Mouse (Mus musculus): ENCODE measurements around the gene Slamf9. TPM values are rescaled to one million over a fixed set of nuclear protein-coding genes. Genes with fewer than 3 reads are reported as not detected.

The Slamf9 gene
- total and polyA plus RNA-seq, 3 experiments, result 28.3 to 32.6 (median 30.9) TPM

- H3K9ac ChIP-seq (ENCODE audit: insufficient read depth, low read depth), result no peak overlapping the region
These were observed 32.5 kb downstream of the Slamf9 start for GRCm38 (mm10) chr1:172507701-172508100.

GRCm38 (mm10) chr1:172508172-172508571 lies 33.0 kb downstream of the Slamf9 start:
- no peak overlapping the region for H3K4me3 ChIP-seq (replicated peaks in 1 of 3; ENCODE audit: low read depth in 2 of 3, low read length in 2 of 3, poor library complexity in 1 of 3)

More at GRCm38 (mm10) chr1:172507701-172508100, 32.5 kb downstream of the Slamf9 start:
- H3K27me3 ChIP-seq (replicated peaks), result no peaks in the 10 kb centered on the region
- no peak overlapping the region for H3K4me2 ChIP-seq (ENCODE audit: insufficient read depth, low read depth, poor library complexity, severe bottlenecking)
- H3K4me3 ChIP-seq (replicated peaks in 1 of 3; ENCODE audit: low read depth in 2 of 3, low read length in 2 of 3, poor library complexity in 1 of 3), result no peak overlapping the region
- H3K4me1 ChIP-seq (ENCODE audit: control insufficient read depth in 1 of 2, insufficient read depth in 2 of 2), result peaks cover 21 to 67% of the 10 kb centered on the region in 2 experiments
- no peak for DNase-seq (ENCODE audit: extremely low read depth)
- H3K36me3 ChIP-seq (replicated peaks in 1 of 2; ENCODE audit: control insufficient read depth in 1 of 2, insufficient read depth in 1 of 2, low read length in 1 of 2), result peaks cover 35 to 68% of the 10 kb centered on the region in 2 experiments
- peaks cover 20% of the 10 kb centered on the region for H3K79me2 ChIP-seq (replicated peaks; ENCODE audit: control insufficient read depth, extremely low read depth, insufficient read depth, poor library complexity, severe bottlenecking)
- TF ChIP-seq IRF4 (IDR thresholded peaks at IDR 0.05; ENCODE audit: low read depth, low read length), result no peak
- TF ChIP-seq RCOR1 (conservative IDR thresholded peaks at IDR 0.05; ENCODE audit: low read depth, low read length), result no peak
- TF ChIP-seq RAD21 (IDR thresholded peaks at IDR 0.05; ENCODE audit: low read depth, low read length), result no peak
- no peak for TF ChIP-seq UBTF (IDR thresholded peaks at IDR 0.05; ENCODE audit: low read depth, low read length)
- no peak for TF ChIP-seq MAFK (IDR thresholded peaks at IDR 0.05; ENCODE audit: insufficient replicate concordance, low read length)
- no peak for TF ChIP-seq HCFC1 (IDR thresholded peaks at IDR 0.05; ENCODE audit: low read depth, low read length)
- no peak for TF ChIP-seq JUN (IDR thresholded peaks at IDR 0.05; ENCODE audit: insufficient read depth, low read depth, low read length)
- TF ChIP-seq MEF2A (IDR thresholded peaks at IDR 0.05; ENCODE audit: borderline replicate concordance, low read depth, low read length), result no peak
- TF ChIP-seq POLR2A (IDR thresholded peaks at IDR 0.05; ENCODE audit: low read depth, low read length), result no peak
- TF ChIP-seq ZMIZ1 (IDR thresholded peaks at IDR 0.05; ENCODE audit: low read depth, low read length), result no peak
- no peak for TF ChIP-seq ZKSCAN1 (IDR thresholded peaks at IDR 0.05; ENCODE audit: borderline replicate concordance, low read depth, low read length)
- TF ChIP-seq SMC3 (IDR thresholded peaks at IDR 0.05; ENCODE audit: low read depth, low read length), result no peak
- TF ChIP-seq ZC3H11A (IDR thresholded peaks at IDR 0.05; ENCODE audit: low read depth, low read length), result no peak
- TF ChIP-seq CHD1 (IDR thresholded peaks at IDR 0.05; ENCODE audit: low read depth, low read length), result no peak
- TF ChIP-seq ELF1 (IDR thresholded peaks at IDR 0.05; ENCODE audit: low read depth, low read length), result no peak
- TF ChIP-seq PAX5 (IDR thresholded peaks at IDR 0.05; ENCODE audit: low read length), result no peak
- TF ChIP-seq TCF12 (IDR thresholded peaks at IDR 0.05; ENCODE audit: low read depth, low read length), result no peak
- TF ChIP-seq BHLHE40 (IDR thresholded peaks at IDR 0.05; ENCODE audit: low read depth, low read length), result no peak
- H3K9me3 ChIP-seq (replicated peaks; ENCODE audit: low read length), result no peaks in the 10 kb centered on the region
- in situ Hi-C loops (cut with MboI; ENCODE audit: low pct_ligation_motif_present, low pct_unique_long_range_greater_than_20kb, low sequenced_read_pairs), result no loop called here
- no peak overlapping the region for H3K27ac ChIP-seq (ENCODE audit: insufficient read depth, low read depth)
- dilution Hi-C loops (cut with MboI; ENCODE audit: extremely low pct_ligation_motif_present, extremely low pct_unique_long_range_greater_than_20kb, low sequenced_read_pairs), result no loop called here

More at GRCm38 (mm10) chr1:172508172-172508571, 33.0 kb downstream of the Slamf9 start:
- no peak for TF ChIP-seq JUND (conservative IDR thresholded peaks at IDR 0.05; ENCODE audit: low read depth, low read length)
- TF ChIP-seq ZKSCAN1 (IDR thresholded peaks at IDR 0.05; ENCODE audit: borderline replicate concordance, low read depth, low read length), result peak; percentile 38; the same call in 1 of the 2 replicates
- H3K27ac ChIP-seq (ENCODE audit: insufficient read depth, low read depth), result no peak overlapping the region
- in situ Hi-C loops (cut with MboI; ENCODE audit: low pct_ligation_motif_present, low pct_unique_long_range_greater_than_20kb, low sequenced_read_pairs) (no loop called here), dilution Hi-C loops (cut with MboI; ENCODE audit: extremely low pct_ligation_motif_present, extremely low pct_unique_long_range_greater_than_20kb, low sequenced_read_pairs) (no loop called here)
- no peak for DNase-seq (ENCODE audit: extremely low read depth)
- peaks cover 16% of the 10 kb centered on the region for H3K79me2 ChIP-seq (replicated peaks; ENCODE audit: control insufficient read depth, extremely low read depth, insufficient read depth, poor library complexity, severe bottlenecking)
- no peak overlapping the region for H3K4me2 ChIP-seq (ENCODE audit: insufficient read depth, low read depth, poor library complexity, severe bottlenecking)
- no peaks in the 10 kb centered on the region for H3K27me3 ChIP-seq (replicated peaks)
- H3K4me1 ChIP-seq (ENCODE audit: control insufficient read depth in 1 of 2, insufficient read depth in 2 of 2), result peaks cover 17 to 64% of the 10 kb centered on the region in 2 experiments
- peaks cover 35 to 63% of the 10 kb centered on the region in 2 experiments for H3K36me3 ChIP-seq (replicated peaks in 1 of 2; ENCODE audit: control insufficient read depth in 1 of 2, insufficient read depth in 1 of 2, low read length in 1 of 2)
- no peak overlapping the region for H3K9ac ChIP-seq (ENCODE audit: insufficient read depth, low read depth)
- no peaks in the 10 kb centered on the region for H3K9me3 ChIP-seq (replicated peaks; ENCODE audit: low read length)
